Mouse (Mus musculus): ENCODE measurements at regions not wholly inside any gene's neighbourhood (a gene's known extent, or its start where the extent isn't known, plus 50 kb on each side); places are given as distances from the start of the nearest gene placed in this dataset.

- TF ChIP-seq POLR2AphosphoS2 (IDR thresholded peaks at IDR 0.05; ENCODE audit: low read depth, low read length) (no peak), MXI1 (IDR thresholded peaks at IDR 0.05; ENCODE audit: low read depth, low read length) (no peak), NRF1 (IDR thresholded peaks at IDR 0.05; ENCODE audit: low read depth, low read length) (no peak), ELF1 (IDR thresholded peaks at IDR 0.05; ENCODE audit: low read depth, low read length) (no peak), BHLHE40 (IDR thresholded peaks at IDR 0.05; ENCODE audit: low read depth, low read length) (no peak), KAT2A (IDR thresholded peaks at IDR 0.05; ENCODE audit: insufficient replicate concordance, low read length) (no peak), EP300 (IDR thresholded peaks at IDR 0.05; ENCODE audit: low read length) (no peak), USF2 (conservative IDR thresholded peaks at IDR 0.05; ENCODE audit: low read depth, low read length) (no peak), RAD21 (IDR thresholded peaks at IDR 0.05; ENCODE audit: low read depth, low read length) (no peak), MAFK (IDR thresholded peaks at IDR 0.05; ENCODE audit: insufficient replicate concordance, low read length) (no peak), TBP (conservative IDR thresholded peaks at IDR 0.05; ENCODE audit: low read depth, low read length) (no peak), NELFE (IDR thresholded peaks at IDR 0.05; ENCODE audit: low read depth, low read length) (no peak), IRF4 (IDR thresholded peaks at IDR 0.05; ENCODE audit: low read depth, low read length) (no peak), USF1 (IDR thresholded peaks at IDR 0.05; ENCODE audit: low read depth, low read length) (no peak), ZNF384 (IDR thresholded peaks at IDR 0.05; ENCODE audit: low read depth, low read length) (no peak), SIN3A (IDR thresholded peaks at IDR 0.05; ENCODE audit: low read length) (no peak), E2F4 (IDR thresholded peaks at IDR 0.05; ENCODE audit: insufficient replicate concordance, low read depth, low read length) (no peak), MAZ (IDR thresholded peaks at IDR 0.05; ENCODE audit: low read depth, low read length) (no peak), TCF12 (IDR thresholded peaks at IDR 0.05; ENCODE audit: low read depth, low read length) (no peak)
- Histone ChIP-seq H3K9ac (ENCODE audit: insufficient read depth, low read depth) (no peak overlapping the region), H3K4me2 (ENCODE audit: insufficient read depth, low read depth, poor library complexity, severe bottlenecking) (no peak overlapping the region), H3K9me3 (replicated peaks; ENCODE audit: low read length) (peaks cover 24% of the 10 kb centered on the region), H3K4me3 (replicated peaks in 1 of 3; ENCODE audit: low read depth in 2 of 3, low read length in 2 of 3, poor library complexity in 1 of 3) (no peak overlapping the region), H3K27me3 (replicated peaks) (no peaks in the 10 kb centered on the region), H3K36me3 (replicated peaks in 1 of 2; ENCODE audit: control insufficient read depth in 1 of 2, insufficient read depth in 1 of 2, low read length in 1 of 2) (no peaks in the 10 kb centered on the region), H3K4me1 (ENCODE audit: control insufficient read depth in 1 of 2, insufficient read depth in 2 of 2) (no peaks in the 10 kb centered on the region), H3K79me2 (replicated peaks; ENCODE audit: control insufficient read depth, extremely low read depth, insufficient read depth, poor library complexity, severe bottlenecking) (no peaks in the 10 kb centered on the region), H3K27ac (ENCODE audit: insufficient read depth, low read depth) (no peak overlapping the region)
- dilution Hi-C loops (cut with MboI; ENCODE audit: extremely low pct_ligation_motif_present, extremely low pct_unique_long_range_greater_than_20kb, low sequenced_read_pairs) (no loop called here), in situ Hi-C loops (cut with MboI; ENCODE audit: low pct_ligation_motif_present, low pct_unique_long_range_greater_than_20kb, low sequenced_read_pairs) (no loop called here)
- no peak for DNase-seq (ENCODE audit: extremely low read depth)
Observed at GRCm38 (mm10) chr4:29143415-29143814, 330.5 kb downstream of the Epha7 start.

GRCm38 (mm10) chr4:29145242-29145641, 332.3 kb downstream of the Epha7 start:
- dilution Hi-C loops (cut with MboI; ENCODE audit: extremely low pct_ligation_motif_present, extremely low pct_unique_long_range_greater_than_20kb, low sequenced_read_pairs) = no loop called here
- no peaks in the 10 kb centered on the region for H3K4me1 ChIP-seq (ENCODE audit: control insufficient read depth in 1 of 2, insufficient read depth in 2 of 2)
- H3K4me3 ChIP-seq (replicated peaks in 1 of 3; ENCODE audit: low read depth in 2 of 3, low read length in 2 of 3, poor library complexity in 1 of 3) = no peak overlapping the region
- peaks cover 16% of the 10 kb centered on the region for H3K9me3 ChIP-seq (replicated peaks; ENCODE audit: low read length)
- H3K9ac ChIP-seq (ENCODE audit: insufficient read depth, low read depth) = no peak overlapping the region
- no peaks in the 10 kb centered on the region for H3K36me3 ChIP-seq (replicated peaks in 1 of 2; ENCODE audit: control insufficient read depth in 1 of 2, insufficient read depth in 1 of 2, low read length in 1 of 2)
- in situ Hi-C loops (cut with MboI; ENCODE audit: low pct_ligation_motif_present, low pct_unique_long_range_greater_than_20kb, low sequenced_read_pairs) = no loop called here
- no peak overlapping the region for H3K4me2 ChIP-seq (ENCODE audit: insufficient read depth, low read depth, poor library complexity, severe bottlenecking)
- TF ChIP-seq NRF1 (IDR thresholded peaks at IDR 0.05; ENCODE audit: low read depth, low read length) (no peak), PAX5 (IDR thresholded peaks at IDR 0.05; ENCODE audit: low read length) (no peak), CHD2 (IDR thresholded peaks at IDR 0.05; ENCODE audit: low read length) (no peak), BHLHE40 (IDR thresholded peaks at IDR 0.05; ENCODE audit: low read depth, low read length) (no peak), CTCF (conservative IDR thresholded peaks at IDR 0.05 in 1 of 2, IDR thresholded peaks at IDR 0.05 in 1 of 2; ENCODE audit: low read depth in 2 of 2, low read length in 2 of 2) (no peak), TCF12 (IDR thresholded peaks at IDR 0.05; ENCODE audit: low read depth, low read length) (no peak), MEF2A (IDR thresholded peaks at IDR 0.05; ENCODE audit: borderline replicate concordance, low read depth, low read length) (no peak), ZMIZ1 (IDR thresholded peaks at IDR 0.05; ENCODE audit: low read depth, low read length) (no peak), NELFE (IDR thresholded peaks at IDR 0.05; ENCODE audit: low read depth, low read length) (no peak), MXI1 (IDR thresholded peaks at IDR 0.05; ENCODE audit: low read depth, low read length) (no peak)
- no peaks in the 10 kb centered on the region for H3K79me2 ChIP-seq (replicated peaks; ENCODE audit: control insufficient read depth, extremely low read depth, insufficient read depth, poor library complexity, severe bottlenecking)
- no peak for DNase-seq (ENCODE audit: extremely low read depth)
- no peaks in the 10 kb centered on the region for H3K27me3 ChIP-seq (replicated peaks)
- no peak overlapping the region for H3K27ac ChIP-seq (ENCODE audit: insufficient read depth, low read depth)

Data from CH12.LX (cell line).